Mouse (Mus musculus) activated CD4-positive, CD25-positive, alpha-beta regulatory T cell, adult 4 months (primary cell): ENCODE results near the gene Snrnp70. TPM values are rescaled to one million over a fixed set of nuclear protein-coding genes. Genes with fewer than 3 reads are reported as not detected.

ENCODE experiments used
- ATAC-seq: one replicate; pipeline ENCODE4 v1.8.0; 2017
- polyA plus RNA-seq, 2 experiments: library from polyadenylated mRNA; unstranded; fragments of 100-300 nt; shearing (Covaris generic); gene quantifications; one replicate each; pipeline ENCODE4 v1.2.1; 2017

The Snrnp70 gene
- polyA plus RNA-seq, 2 experiments from 2014 or later: 68.1 to 108 TPM

GRCm38 (mm10) chr7:45335056-45335455 is 60.5 kb downstream of the Snrnp70 start, which contains the start of gene Hrc:
Hrc (plus strand) TSS chr7:45335290.
- ATAC-seq: no peak

GRCm38 (mm10) chr7:45334605-45335004 is 60.9 kb downstream of the Snrnp70 start:
- no peak for ATAC-seq

GRCm38 (mm10) chr7:45333431-45333982 is 62.0 kb downstream of the Snrnp70 start, which contains the start of gene Trpm4:
Trpm4 (minus strand) TSS chr7:45333780.
- ATAC-seq: peak; percentile 88

- peak; percentile 14 for ATAC-seq
Measured at GRCm38 (mm10) chr7:45332685-45333425, 62.7 kb downstream of the Snrnp70 start.

- ATAC-seq: no peak
Measured at GRCm38 (mm10) chr7:45331502-45331901, 64.0 kb downstream of the Snrnp70 start.

GRCm38 (mm10) chr7:45328841-45329475 is 66.6 kb downstream of the Snrnp70 start:
- no peak for ATAC-seq

Other genes with a start within 250 kb of the Snrnp70 start
- gene Pih1d1, start 241.4 kb downstream of the Snrnp70 start, polyA plus RNA-seq: 10 to 100 TPM; 44.4 to 53.0 TPM
- 10 to 100 TPM; 21.4 to 27.4 TPM for gene Aldh16a1, start 241.2 kb downstream of the Snrnp70 start, polyA plus RNA-seq
- gene Slc17a7, start 231.8 kb downstream of the Snrnp70 start, polyA plus RNA-seq: not detected
- gene Gfy, start 216.2 kb downstream of the Snrnp70 start, polyA plus RNA-seq: not detected
- gene Pth2, start 214.7 kb downstream of the Snrnp70 start, polyA plus RNA-seq: not detected
- under 1 TPM; 0.24 to 0.34 TPM for gene Ccdc155, start 190.8 kb downstream of the Snrnp70 start, polyA plus RNA-seq
- gene Dkkl1, start 183.6 kb downstream of the Snrnp70 start, polyA plus RNA-seq: 10 to 100 TPM; 20.6 to 24.7 TPM
- 1 to 10 TPM; 1.5 to 2.8 TPM for gene Tead2, start 180.0 kb downstream of the Snrnp70 start, polyA plus RNA-seq
- 100 to 1,000 TPM; 420 to 495 TPM for gene Cd37, start 156.6 kb downstream of the Snrnp70 start, polyA plus RNA-seq
- not detected for gene Slc6a16, start 154.7 kb downstream of the Snrnp70 start, polyA plus RNA-seq
- gene Slc6a21, start 118.2 kb downstream of the Snrnp70 start, polyA plus RNA-seq: not detected
- gene Trpm4, start 62.0 kb downstream of the Snrnp70 start, polyA plus RNA-seq: 10 to 100 TPM; 21.7 to 27.8 TPM
- not detected for gene Hrc, start 60.5 kb downstream of the Snrnp70 start, polyA plus RNA-seq
- not detected for gene Ppfia3, start 28.7 kb downstream of the Snrnp70 start, polyA plus RNA-seq
- not detected for gene Lin7b, start 25.2 kb downstream of the Snrnp70 start, polyA plus RNA-seq
- not detected for gene Kcna7, start 9.9 kb upstream of the Snrnp70 start, polyA plus RNA-seq
- not detected for gene Ntf5, start 18.0 kb upstream of the Snrnp70 start, polyA plus RNA-seq
- gene Lhb, start 25.1 kb upstream of the Snrnp70 start, polyA plus RNA-seq: not detected
- gene Gys1, start 39.1 kb upstream of the Snrnp70 start, polyA plus RNA-seq: 1 to 10 TPM; 9.3 to 9.8 TPM
- gene Ruvbl2, start 42.4 kb upstream of the Snrnp70 start, polyA plus RNA-seq: 10 to 100 TPM; 47.4 to 51.2 TPM
- gene Ftl1, start 64.1 kb upstream of the Snrnp70 start, polyA plus RNA-seq: 1,000 to 10,000 TPM; 1,527 to 1,850 TPM
- 100 to 1,000 TPM in 1 of 2 experiments, 10 to 100 TPM in 1; 94.5 to 202 TPM for gene Bax, start 71.2 kb upstream of the Snrnp70 start, polyA plus RNA-seq
- under 1 TPM in 1 of 2 experiments, not detected in 1; 0.44 TPM for gene Tulp2, start 86.1 kb upstream of the Snrnp70 start, polyA plus RNA-seq
- not detected for gene Gm45808, start 91.1 kb upstream of the Snrnp70 start, polyA plus RNA-seq
- 1 to 10 TPM in 1 of 2 experiments, under 1 TPM in 1; 0.61 to 1.3 TPM for gene Dhdh, start 93.1 kb upstream of the Snrnp70 start, polyA plus RNA-seq
- 100 to 1,000 TPM; 103 to 130 TPM for gene Nucb1, start 114.7 kb upstream of the Snrnp70 start, polyA plus RNA-seq
- gene Ppp1r15a, start 130.5 kb upstream of the Snrnp70 start, polyA plus RNA-seq: 10 to 100 TPM; 27.5 to 33.4 TPM
- gene Plekha4, start 130.6 kb upstream of the Snrnp70 start, polyA plus RNA-seq: under 1 TPM in 1 of 2 experiments, not detected in 1; 0.79 TPM
- not detected for gene Hsd17b14, start 159.2 kb upstream of the Snrnp70 start, polyA plus RNA-seq
- 10 to 100 TPM; 40.9 to 56.9 TPM for gene Bcat2, start 174.4 kb upstream of the Snrnp70 start, polyA plus RNA-seq
- not detected for gene Fgf21, start 219.7 kb upstream of the Snrnp70 start, polyA plus RNA-seq
- not detected for gene Fut1, start 221.5 kb upstream of the Snrnp70 start, polyA plus RNA-seq
- not detected for gene Izumo1, start 226.1 kb upstream of the Snrnp70 start, polyA plus RNA-seq
- gene Rasip1, start 231.7 kb upstream of the Snrnp70 start, polyA plus RNA-seq: under 1 TPM in 1 of 2 experiments, not detected in 1; 0.50 TPM
- not detected for gene Mamstr, start 244.2 kb upstream of the Snrnp70 start, polyA plus RNA-seq